Mouse (Mus musculus) adrenal gland, postnatal 14 days (tissue): Measurements from ENCODE around the gene Srsf3. TPM values are rescaled to one million over a fixed set of nuclear protein-coding genes. Genes with fewer than 3 reads are reported as not detected.
"Not testable (repeated sequence)": the region's sequence is repeated elsewhere in the genome, so short reads cannot be mapped to it uniquely, and the experiment has no call there.

Experiments used
- DNase-seq: peaks from one replicate; pipeline ENCODE4 v3.0.0; 2021; ENCODE audit warnings: mixed read lengths
- total RNA-seq: library from RNA; stranded (reverse); gene quantifications from 2 replicates; pipeline ENCODE4 v1.2.3, GENCODE M21; 2021

The Srsf3 gene
- total RNA-seq, 1 experiment from 2014 or later: 167 TPM

DNA sequence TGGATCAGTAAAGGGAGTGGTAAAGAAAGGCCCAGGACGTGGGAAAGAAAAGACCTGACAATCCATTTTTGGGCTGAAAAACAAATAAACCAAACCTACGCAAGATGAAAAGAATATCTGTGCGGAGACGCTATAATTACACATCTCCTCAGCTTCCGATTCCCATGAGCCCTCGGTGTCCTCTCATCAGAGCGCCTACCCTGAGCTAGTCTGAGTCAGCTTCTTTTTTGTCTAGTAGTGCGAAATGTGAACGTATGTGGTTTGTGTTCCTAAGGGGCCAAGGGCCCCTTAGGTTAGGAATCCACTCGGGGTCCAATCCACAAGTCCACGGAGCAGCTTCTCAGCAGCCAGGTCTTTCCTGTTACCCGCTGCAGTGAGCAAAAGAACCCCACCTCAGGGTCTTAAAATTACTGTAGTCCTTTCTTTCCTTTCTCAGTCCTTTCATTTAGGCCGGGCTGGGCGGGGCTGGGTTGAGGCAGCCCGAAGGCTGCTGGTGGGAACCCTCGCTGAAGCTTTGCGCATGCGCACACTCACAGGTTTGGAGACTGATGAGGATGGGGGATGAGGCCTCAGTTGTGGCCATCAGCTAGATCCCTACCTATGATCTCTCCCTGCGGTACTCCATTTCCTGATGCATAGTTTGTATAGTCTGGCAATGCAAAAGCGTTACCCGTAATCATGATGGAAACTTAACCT is 33.0 kb downstream of the Srsf3 start:
- no peak for DNase-seq

DNA sequence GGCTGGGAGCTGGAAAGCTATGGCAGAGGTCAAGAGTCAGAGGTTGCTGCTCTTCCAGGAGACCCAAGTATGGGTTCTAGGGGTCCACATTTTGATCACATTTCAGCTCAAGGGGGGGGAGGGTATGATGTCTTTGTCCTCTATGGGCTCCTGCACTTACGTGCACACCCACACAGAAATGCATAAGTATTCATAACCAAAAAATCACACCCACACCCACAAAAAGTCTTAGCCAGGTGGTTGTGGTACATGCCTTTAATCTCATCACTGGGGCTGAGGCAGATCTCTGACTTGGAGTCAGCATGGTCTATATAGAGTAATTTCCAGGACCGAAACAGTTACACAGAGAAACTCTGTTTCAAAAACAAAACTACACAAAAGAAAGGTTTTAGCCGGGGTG is 33.5 kb downstream of the Srsf3 start:
- DNase-seq: no peak

DNA sequence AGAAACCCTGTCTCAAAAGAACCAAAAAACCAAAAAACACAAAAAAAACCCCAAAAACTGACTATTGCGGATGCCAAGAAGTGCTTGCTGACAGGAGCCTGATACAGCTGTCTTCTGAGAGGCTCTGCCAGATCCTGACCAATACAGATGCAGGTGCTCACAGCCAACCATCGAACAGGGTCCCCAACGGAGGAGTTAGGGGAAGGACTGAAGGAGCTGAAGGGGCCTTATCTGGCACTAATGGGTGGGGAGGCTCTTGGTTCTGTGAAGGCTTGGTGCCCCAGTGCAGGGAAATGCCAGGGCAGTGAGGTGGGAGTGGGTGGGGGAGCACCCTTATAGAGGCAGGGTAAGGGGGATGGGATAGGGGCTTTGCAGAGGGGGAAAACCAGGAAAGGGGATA is 35.0 kb downstream of the Srsf3 start:
- DNase-seq: not testable (repeated sequence)

DNA sequence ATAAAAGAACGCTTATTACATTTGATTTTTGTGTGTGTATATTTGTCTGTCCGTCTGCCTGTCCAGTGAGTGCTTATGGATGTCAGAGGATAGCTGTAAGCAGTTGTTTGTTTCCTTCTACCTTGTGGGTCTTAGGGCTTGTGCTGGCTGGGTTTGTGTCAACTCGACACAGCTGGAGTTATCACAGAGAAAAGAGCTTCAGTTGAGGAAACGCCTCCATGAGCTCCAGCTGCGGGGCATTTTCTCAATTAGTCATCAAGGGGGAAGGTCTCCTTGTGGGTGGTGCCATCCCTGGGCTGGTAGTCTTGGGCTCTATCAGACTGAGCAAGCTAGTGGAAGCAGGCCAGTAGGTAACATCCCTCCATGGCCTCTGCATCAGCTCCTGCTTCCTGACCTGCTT is 35.4 kb downstream of the Srsf3 start:
- no peak for DNase-seq

DNA sequence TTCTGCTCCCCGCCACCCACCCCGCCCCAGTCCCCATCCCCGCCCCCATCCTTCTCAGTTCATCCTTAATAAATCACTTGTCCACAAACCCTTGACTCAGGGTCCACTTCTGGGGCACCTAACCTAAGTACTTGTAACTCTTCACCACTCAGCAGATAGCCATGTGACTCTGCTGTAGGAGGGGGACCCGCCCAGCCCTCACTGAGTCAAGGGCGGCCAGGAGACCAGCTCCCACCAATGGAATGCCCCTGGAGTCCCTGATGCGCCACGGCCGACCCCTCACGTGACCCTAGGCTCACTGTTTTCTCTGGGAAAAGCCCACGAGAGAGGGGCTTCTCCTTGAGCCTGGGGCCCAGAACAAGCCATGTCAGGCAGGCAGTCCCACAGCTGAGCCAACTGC is 36.6 kb downstream of the Srsf3 start:
- no peak for DNase-seq

DNA sequence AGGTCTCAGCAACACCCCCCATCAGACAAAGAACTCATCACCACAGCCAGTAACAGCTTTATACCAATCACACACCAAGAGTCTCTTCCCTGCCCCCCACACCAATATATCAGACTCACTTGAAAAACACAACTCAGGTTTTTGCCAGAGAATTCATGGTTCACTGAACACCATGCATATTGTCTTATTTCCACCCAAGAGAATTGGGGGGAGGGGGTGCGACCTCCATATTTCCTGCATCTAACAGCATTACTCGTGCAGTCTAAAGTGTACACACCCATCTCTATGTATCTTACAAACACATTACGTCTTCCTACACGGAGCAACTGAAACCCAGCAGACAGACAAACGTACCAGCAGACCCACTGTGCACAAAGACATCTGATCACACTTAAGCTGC is 39.4 kb downstream of the Srsf3 start:
- DNase-seq: no peak

DNA sequence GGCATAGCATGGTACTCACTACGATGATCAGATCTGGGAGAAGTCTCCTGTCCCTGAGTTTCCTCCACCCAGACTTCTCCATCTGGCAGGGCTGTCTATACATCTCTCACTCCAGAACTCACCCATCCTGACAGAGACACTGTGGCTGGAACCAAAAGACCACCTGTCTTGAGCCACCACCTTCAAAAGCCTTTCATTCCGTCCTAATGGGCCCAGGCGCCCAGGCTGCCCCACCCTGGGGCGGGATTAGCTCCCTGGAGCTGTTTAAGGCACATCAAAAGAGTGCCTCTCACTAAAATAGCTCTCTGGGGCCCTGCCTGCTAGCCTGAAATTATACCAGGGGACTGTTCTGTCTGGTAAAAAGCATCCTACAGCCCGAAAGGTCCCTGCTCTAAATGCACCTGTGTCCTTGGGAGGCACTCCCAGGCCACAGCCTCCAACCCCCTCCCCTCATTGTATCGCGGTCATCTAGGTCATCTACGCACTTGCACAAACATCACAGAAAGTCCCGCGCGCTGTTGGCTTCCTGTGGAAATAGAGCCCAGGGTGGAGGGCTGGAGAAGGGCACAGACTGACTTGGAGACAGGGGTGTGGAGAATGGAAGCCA is 40.4 kb downstream of the Srsf3 start:
- DNase-seq: no peak

DNA sequence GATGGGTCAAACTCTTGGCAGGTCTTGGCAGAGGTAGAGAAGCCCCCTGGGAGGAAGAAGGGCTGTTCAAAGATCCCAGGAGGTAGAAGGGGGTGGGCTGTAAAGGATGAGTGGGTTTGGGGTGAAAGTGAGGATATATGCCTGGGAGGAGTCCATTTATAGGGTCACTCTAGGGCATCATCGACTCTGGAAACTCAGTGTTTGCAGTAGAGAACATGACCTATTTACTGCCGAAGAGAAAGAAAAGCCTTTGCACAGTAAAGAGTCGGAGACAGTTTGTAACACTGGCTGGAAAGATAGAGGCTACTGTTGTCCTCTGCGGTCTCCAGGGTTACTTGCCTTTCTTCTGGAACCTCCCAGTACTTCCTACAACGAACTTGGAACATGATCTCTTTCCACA is 40.9 kb downstream of the Srsf3 start:
- no peak for DNase-seq

DNA sequence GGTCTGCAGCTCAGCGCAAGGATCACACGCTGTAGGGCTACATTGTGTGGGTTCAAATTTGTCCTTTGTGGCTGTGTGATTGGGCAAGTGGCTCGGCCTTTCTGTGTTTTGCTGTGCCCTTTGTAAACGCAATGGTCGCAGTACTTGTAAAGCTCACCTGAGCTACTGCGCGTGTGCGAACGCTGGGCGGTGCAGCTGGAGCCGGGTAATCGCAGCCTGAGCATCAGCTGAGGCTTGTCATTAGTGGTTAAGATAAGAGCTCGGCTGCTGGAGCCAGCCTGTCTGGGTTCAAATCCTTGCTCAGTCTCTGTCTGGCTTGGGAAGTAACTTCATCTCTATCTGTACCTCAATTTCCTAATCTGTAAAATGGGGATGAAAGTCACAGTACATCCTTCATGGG is 41.7 kb downstream of the Srsf3 start:
- no peak for DNase-seq

DNA sequence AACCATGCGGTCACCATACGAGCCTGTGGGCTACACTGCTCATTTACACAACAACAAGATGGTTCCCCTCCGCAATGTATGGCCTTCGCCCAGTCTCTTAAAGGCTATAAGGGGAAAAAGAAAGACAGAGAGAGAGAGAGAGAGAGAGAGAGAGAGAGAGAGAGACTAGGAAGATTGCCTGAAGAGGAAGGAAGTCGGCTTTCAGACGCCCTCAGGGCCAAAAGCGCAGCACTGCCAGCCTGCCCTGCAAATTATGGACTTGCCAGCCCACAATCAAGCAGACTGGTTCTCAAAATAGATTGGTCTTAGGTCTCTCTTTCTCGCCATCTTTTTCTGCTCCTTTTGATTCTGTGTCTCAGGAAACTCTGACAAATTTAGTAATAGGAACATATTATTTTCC is 43.8 kb downstream of the Srsf3 start:
- DNase-seq: no peak

DNA sequence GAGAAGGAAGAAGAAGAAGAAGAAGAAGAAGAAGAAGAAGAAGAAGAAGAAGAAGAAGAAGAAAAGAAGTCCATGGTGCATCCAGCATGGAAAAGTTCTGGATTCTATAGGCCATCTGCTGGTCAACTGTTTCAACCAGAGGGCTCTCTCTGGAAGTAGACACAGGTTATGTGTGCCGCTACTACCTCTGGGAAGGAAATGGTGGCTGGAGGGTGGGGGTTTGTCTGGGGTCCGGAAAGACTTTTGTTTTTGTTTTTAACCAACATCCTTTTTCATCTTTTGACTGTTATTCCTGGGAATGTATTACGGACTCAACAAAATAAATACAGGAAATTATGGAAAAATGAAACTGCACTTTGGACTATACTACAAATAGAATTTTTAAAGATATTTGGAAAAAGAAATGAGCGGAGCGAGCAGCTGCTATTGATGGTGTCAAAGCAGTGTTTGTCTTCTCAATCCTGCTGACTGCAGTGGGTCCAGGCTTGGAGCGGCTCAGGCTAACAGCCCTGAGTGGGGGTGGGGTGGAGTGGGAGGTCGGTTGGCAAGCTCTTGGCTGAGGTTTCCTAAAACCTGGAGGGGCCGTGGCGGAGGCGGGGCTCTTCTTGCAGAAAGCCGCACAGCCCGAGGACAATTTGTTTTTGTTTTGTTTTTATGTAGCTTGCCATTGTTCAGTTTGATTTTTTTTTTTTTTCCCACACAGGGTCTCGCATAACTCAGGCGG is 45.5 kb downstream of the Srsf3 start:
- DNase-seq: peak; percentile 60

DNA sequence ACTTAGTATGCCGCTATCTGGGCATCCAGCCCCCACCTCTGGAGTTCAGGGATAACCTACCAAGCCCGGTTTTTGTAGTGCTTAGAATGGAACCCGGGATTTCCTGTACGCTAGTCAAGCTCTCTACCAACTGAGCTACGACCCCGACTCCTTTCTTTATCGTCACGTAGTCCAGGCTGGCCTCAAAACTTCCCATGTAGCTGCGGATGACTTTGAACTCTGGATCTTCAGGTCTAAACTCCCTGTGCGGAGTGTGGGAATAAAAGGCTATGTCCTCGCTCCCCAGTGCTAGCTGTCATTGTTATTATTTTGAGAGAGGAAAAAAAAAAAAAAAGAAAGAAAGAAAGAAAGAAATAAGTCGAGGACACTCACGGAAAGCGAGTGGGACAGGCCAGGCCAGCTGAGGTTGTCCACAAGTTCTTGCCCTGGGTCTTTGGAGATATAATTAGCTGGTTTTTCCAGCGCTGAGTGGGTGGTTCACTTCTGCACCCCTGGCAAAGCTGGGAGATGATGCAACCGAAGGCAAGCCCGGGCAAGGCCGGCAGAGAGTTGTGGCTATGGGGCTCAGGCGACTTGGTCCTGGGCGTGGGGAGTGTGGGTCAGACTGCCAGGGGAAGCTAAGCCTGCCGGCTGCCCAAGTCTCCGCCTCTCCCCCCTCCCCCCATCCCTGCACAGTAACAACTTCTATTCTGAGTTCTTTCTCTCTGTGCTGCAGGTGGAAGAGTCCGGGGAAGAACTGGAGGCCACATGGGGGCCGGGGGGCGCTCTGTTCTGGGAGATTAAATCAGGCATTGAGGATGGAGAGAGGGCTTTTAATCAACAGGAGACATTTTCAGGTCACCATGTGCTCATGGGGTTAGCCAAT is 46.3 kb downstream of the Srsf3 start:
- peak; percentile 81 for DNase-seq

DNA sequence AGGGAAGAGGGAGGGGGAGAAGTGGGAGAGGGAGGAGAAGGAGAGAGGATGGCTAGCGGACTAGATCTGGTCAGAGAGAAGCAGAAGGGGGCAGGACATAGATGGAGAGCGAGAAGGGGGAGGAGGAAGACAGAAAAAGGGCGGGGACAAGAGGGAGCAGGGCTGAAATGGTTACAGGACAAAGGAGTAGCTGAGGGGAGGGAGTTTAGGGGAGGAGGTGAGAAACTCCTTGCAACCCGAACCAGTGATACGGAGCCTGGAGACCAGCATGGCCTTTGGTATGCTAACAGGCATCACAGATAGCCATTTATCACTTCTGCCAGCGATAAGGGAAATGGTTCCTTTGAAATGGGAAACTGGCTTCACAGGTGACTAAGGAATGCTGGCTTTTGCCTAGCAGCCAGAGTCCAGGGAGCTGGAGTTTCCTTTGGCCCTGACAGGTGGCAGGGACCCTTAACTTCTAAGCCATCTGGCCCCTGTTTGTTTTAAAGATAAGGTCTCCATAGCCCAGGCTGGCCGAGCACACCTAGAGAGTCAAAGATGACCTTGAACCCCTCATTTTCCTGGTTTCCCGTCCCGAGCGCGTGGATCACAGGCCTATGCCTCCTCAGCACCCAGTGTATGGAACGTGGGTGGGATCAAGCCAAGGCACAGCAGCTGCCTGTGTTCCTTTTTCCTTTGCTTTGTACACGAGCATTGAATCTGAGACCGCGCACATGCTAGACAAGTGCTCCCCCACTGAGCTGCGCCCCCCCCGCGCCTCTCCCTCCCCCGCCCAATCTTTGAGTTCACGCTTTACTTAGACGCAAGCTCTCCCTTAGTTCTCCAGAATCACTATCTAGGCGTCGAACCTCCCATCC is 48.6 kb downstream of the Srsf3 start:
- DNase-seq: no peak

DNA sequence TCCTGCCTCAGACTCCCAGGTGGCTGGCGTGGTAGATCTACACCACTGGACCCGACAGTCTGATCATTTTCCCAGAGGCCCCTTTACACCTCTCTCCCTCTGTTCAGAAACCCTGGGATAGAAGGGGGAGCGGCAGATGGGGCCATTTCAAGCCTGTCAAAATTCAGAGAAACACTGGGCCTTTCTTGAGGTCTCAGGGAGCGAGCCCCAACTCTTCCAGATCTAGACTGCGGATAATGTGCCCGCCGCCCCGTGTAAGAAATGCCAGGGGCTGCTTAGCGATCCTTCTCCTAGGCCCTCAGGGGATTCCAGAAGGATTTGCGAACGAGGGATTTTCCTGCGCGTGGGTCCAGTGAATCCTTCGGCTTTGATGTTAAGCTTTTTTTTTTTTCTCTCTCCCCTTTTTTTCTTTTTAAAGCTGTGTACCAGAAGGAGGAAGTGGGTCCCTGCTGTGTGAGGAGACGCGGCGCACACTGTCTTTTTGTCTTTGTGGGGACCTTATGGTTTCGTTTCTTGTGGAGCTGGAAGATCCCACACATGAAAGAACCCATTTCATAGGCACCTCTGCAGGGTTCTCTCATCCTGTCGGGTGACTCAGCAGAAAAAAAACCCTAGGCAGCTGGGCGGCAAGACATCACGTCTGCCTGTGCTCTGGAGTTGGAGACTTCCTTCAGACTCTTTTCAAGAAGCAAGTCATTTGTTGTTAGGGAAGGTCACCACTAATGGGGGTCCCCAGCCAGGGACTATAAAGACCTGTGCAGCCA is 49.4 kb downstream of the Srsf3 start:
- no peak for DNase-seq

DNA sequence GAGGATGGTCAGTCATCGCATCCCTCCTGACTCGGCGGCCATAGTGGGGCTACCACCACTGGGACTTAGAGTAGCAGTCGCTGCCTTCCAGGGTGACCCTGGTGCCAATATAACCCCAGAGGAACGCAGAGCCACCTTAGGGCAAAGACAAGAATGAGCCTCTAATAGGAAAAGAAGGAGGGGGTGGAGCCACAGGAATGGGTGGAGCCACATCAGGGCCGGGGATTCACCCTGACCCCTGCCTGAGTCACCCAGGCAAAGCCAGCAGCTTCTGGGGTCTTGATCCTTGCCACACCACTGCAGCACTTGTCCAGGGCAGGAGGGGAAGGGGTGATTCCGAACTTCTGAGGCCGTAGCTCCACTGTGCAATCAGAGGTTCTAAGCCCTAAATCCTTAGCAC is 51.2 kb downstream of the Srsf3 start:
- no peak for DNase-seq

DNA sequence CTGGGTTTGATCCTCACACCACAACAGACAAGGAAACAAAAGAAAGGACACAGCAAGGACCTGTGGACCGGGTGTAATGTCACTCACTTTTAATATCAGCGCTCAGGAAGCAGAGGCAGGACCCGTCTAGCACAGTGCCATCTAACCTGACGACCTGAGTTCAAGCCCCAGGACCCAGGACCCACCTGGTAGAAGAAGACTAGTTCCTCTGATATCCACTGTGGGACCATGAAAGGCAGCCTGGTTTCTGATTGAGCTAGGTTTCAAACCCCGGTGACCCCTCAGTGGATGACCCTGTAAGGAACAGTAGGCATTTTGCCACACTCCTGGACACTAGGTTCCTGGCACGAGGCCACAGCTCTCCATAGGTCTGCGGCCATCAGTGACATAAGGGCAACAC is 52.2 kb downstream of the Srsf3 start:
- DNase-seq: no peak

DNA sequence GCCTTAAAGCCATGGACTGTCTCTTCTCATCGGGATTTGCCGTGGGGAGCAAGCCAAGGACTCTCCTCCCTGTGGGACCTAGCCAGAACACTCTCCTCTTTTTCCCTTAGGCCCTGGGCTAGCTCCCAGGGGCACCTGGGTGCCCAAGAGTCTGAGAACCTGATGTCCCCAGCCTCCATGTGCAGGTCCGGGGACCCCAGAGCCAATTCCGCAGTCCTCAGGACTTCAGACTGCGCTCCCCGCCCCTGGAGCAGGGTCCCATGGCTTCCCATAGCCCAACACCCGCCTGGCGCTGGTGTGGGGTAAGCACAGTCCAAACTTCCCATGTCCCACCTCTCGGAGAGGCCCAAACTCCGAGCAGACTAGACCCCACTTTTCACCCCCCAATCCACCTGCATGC is 52.8 kb downstream of the Srsf3 start:
- no peak for DNase-seq

DNA sequence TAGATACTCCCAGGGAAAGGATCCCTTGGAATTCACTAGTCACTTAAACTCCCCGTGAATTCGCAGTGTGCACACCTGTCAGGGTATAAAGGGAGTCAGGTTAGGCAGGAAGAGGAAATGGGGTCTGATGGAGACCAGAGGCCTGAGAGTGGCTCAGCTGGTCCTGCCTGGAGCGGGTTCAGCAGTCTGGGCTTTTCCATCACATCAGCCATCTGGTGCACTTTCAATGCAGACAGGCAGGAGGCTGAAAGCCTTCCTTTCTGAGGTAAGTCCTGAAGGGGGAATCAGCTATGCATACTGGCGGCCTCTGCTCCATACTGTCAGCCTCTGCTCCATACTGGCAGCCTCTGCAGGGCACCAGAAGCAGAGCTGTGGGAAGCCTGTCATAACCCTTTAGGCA is 54.5 kb downstream of the Srsf3 start:
- no peak for DNase-seq

DNA sequence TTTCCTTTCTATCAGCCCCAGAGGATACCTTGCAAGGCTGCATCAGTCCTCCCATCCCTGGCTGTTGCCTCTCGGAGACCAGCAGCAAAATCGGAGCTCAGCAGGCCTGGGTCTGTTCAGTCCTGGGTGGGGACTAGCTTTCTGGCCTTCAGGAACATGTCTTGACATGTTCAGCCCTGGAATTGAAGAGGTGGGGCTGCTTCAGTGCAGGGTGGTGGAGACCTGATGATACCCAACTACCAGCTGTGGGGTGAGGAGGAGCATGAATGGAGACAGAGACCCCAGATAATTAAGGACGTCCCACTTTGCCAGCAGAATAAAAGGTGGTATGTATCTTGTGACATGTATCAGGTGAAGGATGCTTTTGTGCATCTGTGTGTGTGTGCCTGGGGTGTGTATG is 58.3 kb downstream of the Srsf3 start, which contains the start of gene Cdkn1a:
TSS of gene Cdkn1a (plus strand) at position 201 of the 400 bp plus-strand sequence.
- DNase-seq: no peak

DNA sequence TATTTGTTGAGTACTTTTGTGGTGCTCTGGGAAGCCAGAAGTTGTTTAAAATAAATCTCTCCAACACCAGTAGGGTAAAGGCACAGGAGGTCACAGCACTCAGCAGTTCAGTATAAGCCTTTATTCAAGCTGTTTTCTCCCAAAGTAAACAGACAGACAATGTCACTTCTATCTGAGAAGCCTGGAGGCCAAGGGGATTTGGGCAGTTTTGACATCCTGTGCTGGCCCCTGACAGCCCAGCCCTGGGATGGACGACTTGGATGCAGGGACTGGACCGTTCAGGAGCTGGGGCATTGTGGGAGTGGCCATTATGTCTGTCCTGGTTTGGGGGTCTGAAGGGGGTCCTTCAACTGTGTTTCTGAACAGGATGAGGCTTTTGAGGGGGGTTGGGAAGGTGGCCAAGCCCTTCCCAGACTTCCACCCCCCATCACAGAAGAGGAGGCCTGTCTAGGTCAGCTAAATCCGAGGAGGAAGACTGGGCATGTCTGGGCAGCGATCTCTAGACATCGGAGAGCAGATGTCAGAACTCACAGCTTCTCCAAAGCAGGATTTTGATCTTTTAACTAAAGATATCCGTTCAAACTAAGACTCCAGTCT is 59.0 kb downstream of the Srsf3 start:
- DNase-seq: no peak
